Mouse (Mus musculus) brain, adult 10 weeks (tissue): Measurements from ENCODE around the gene Epha3. TPM values are rescaled to one million over a fixed set of nuclear protein-coding genes. Genes with fewer than 3 reads are reported as not detected.

ENCODE experiments used
- polyA plus RNA-seq: library from polyadenylated mRNA; stranded (reverse); fragments of 350-450 nt; fragmentation: Illumina TruSeq; extraction: RNeasy Lipid Tissue Mini Kit (QIAGEN cat#74804); gene quantifications from one replicate; pipeline ENCODE4 v1.2.3, GENCODE M21; 2015; ENCODE audit warnings: low read depth, low replicate concordance

The Epha3 gene
- 3.7 TPM for polyA plus RNA-seq

GRCm38 (mm10) chr16:63863913-63864330 is at the start of gene Epha3:
TSS of gene Epha3 (minus strand) at chr16:63864175.

